Mouse (Mus musculus) Muller cell, postnatal 12 days (primary cell): Measurements from ENCODE around the gene Mprip.
"Not testable (repeated sequence)": the region's sequence is repeated elsewhere in the genome, so short reads cannot be mapped to it uniquely, and the experiment has no call there.

Experiments
- DNase-seq: peaks from one replicate; pipeline ENCODE4 v3.0.0-alpha.2; 2015; ENCODE audit errors: inconsistent ontology term

Gene Mprip

GRCm38 (mm10) chr11:59661005-59661404 lies at the start of gene Mprip:
Gene Mprip (plus strand): TSS chr11:59661305.
- DNase-seq: no peak

- DNase-seq: no peak
Observed at GRCm38 (mm10) chr11:59611646-59612045, 49.5 kb upstream of the Mprip start.

DNA sequence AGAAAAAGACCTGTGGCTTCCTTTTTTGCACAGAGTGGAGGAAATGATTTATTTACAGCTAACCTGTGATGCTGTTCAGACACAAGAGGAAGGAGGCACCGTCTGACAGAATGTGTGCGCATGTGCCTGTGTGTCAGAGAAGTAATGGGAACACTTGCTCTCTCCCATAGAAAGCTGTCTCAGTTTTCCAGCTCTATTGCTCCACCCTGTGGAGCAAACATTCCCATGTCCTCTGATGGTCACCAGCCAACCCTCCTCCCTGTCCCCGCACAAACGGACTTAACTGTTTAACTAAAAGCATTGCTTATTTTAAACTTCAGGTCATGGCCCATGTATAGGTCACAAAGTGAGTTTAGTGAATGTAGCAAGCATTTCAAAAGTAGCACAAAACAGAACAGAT lies 47.0 kb upstream of the Mprip start:
- DNase-seq: peak; percentile 36

- not testable (repeated sequence) for DNase-seq
Observed at GRCm38 (mm10) chr11:59616986-59617385, 44.1 kb upstream of the Mprip start.

- DNase-seq: no peak
Observed at GRCm38 (mm10) chr11:59622214-59622613, 38.9 kb upstream of the Mprip start.

- peak; percentile 40 for DNase-seq
Observed at GRCm38 (mm10) chr11:59624017-59624630, 37.0 kb upstream of the Mprip start.

DNA sequence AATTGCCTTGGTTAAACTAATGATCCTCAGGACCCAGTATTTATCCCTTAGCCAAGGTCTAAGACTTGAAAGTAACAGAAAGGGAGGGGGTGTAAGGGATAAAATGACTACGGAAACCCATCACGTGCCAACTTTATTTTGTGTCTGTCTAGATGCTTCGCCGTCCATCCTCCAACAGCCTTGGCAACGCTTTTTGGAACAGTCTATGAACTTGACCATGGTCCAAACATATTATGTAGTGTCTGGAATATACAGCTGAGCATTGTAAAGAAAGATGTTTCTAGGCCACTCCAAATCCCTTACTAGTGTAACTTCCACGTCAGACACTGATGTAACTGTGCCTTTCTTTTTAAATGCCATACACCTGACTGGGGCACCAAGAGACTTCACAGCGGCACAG lies 34.9 kb upstream of the Mprip start:
- no peak for DNase-seq

- DNase-seq: no peak
Observed at GRCm38 (mm10) chr11:59628177-59628576, 32.9 kb upstream of the Mprip start.

DNA sequence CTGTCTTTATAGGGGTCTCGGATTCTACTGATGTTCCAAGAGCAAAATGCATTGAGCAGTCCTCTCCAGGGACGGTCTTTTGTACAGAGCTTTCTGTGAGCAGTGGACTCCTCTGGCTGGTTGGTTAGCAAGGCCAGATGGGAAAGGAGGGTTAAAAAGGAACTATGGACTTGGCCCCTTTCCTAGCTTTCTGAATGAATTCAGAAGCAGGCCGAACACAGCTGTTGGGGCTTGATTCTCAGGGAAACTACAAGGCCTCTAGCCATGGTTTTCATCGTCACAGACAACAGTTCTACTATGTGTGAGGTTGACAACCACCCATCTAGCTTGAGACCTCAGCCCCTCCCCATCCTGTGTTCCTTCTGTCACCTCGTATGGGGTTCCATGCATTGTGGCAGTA lies 31.2 kb upstream of the Mprip start:
- no peak for DNase-seq

- DNase-seq: no peak
Observed at GRCm38 (mm10) chr11:59631980-59632379, 29.1 kb upstream of the Mprip start.

- peak; percentile 36 for DNase-seq
Observed at GRCm38 (mm10) chr11:59633037-59633436, 28.1 kb upstream of the Mprip start.

GRCm38 (mm10) chr11:59634001-59634660 lies 27.0 kb upstream of the Mprip start:
- DNase-seq: no peak

- no peak for DNase-seq
Observed at GRCm38 (mm10) chr11:59635251-59635795, 25.8 kb upstream of the Mprip start.

DNA sequence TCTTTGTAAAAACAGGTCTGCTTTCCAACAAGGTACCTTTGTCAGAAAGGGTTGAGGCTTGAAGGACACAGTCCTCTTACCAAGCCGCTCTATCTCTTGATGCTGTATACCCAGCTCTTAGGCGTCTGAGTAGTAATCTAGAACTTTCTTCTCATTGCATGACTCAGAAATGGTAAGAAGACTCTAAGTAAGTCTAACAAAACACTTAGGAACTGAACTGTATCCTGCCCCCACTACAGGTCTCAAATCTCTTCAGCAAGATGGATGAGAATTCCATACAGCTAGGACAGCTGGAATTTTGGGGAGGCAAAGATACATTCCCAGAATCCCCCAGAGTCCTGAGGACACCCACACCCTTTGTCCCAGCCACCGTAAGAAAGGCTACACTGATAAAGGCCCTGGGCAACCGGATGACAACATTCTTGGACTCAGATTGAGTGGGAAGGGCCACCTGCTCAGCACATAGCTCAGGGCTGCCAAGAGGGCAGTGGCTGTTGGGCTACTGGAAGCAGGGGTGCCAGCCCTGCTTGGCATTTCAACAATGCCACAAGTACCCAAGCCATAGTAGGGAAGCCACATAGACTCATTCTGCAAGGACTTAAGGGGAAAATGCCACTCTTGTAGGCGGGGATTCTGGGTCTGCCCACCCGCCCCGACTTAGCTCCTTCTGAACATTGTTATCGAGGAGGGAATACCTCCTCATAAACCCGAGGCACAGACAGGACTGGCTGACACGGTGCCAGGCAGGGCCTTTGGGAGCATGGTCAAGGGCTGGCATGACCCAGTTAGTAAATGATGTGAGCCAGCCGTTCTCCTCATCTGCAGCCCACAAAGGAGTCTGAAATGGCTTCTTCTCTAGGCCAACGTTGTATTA lies 25.0 kb upstream of the Mprip start:
- peak; percentile 89 for DNase-seq

- DNase-seq: no peak
Observed at GRCm38 (mm10) chr11:59636695-59637414, 24.2 kb upstream of the Mprip start.

DNA sequence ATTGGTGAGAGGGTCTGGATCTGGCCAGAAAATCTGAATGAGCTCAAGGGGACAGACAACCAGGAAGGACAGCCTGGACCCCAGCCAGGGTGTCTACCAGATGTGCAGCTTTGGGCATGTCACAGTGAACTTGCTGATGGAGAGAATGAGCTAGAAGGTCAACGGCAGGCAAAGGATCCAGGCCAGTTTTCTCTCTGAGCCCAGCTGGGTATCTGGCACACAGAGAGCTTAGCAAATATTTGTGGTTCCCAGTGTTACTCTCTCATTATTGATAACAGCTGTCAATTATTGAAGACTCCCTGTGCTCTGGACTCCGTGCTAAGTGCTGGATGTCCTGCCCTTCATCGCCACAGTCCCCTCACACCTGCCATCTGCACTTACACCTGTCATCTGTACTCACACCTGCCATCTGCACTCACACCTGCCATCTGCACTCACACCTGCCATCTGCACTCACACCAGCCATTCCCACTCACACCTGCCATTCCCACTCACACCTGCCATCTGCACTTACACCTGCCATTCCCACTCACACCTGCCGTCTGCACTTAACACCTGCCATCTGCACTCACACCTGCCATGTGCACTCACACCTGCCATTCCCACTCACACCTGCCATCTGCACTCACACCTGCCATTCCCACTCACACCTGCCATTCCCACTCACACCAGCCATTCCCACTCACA lies 21.0 kb upstream of the Mprip start:
- peak; percentile 23 for DNase-seq

DNA sequence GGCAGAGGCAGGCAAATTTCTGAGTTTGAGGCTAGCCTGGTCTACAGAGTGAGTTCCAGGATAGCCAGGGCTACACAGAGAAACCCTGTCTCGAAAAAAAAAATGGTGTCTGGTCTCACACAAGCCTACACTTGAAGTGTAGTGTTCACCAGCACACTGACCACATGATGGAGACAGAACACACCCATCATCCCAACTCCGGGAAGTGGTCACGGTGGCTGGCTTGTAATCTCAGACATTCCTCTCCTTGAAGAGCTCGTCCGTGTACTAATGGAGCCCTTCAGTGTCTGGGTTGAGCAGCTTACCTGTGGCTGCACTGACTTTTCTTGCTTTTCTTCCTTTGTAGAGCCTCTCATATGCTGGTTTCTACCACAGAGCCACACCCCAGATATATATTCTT lies 19.9 kb upstream of the Mprip start:
- DNase-seq: no peak

DNA sequence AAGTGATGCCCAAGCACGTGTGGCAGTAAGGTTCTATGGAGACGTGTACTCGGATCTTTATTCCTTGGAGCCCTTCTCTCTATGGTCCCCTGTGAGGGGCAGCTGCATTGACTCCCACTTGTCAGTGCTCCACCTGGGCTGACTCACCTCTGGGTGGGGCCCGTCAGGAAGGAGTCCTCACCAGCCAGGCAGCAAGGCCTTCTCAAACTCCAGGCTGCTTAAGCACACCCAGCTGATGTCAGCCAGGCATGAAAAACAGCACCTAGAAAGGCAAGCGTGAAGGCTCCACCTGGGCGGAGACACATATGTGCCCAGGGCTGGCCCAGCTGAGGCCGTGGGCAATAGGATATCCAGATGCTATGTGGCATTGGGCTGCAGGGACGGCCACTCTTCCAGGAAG lies 18.7 kb upstream of the Mprip start:
- DNase-seq: no peak

GRCm38 (mm10) chr11:59645036-59645435 lies 16.1 kb upstream of the Mprip start:
- DNase-seq: no peak

DNA sequence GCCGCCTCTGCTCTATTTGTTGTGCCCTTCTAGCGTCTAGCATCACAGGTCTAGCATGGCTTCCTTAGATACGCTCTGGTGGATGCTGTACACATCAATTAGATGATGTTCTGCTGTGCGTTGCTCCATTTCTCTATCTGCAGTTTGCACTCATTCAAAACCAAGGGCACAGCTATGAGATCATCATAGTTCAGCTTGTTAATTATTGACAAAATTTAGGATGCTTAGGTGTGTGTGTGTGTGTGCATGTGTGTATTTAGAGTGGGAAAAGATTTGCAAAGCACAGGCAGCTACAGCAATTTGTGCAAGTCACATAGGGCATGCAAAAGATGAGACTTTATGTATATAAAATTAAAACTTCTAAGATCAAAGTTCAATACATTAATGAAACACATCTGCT lies 12.0 kb upstream of the Mprip start:
- DNase-seq: no peak

DNA sequence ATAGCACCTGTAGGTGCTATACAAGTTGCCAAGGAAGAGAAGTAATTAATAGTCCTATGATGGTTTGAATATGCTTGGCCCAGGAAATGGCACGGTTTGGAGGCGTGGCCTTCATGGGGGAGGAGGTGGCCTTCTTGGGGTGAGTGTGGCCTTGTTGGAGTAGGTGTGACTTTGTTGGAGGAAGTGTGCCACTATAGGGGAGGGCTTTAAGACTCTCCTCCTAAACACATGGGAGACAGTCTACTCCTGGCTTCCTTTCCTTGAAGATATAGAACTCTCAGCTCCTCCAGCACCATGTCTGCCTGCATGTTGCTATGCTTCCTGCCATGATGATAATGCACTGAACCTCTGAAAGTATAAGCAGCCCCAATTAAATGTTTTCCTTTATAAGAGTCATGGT lies 8.1 kb upstream of the Mprip start:
- no peak for DNase-seq
